Mouse (Mus musculus) brain, adult 2 months (tissue): Measurements from ENCODE around the gene Pdp2.
"Not testable (repeated sequence)": the region's sequence is repeated elsewhere in the genome, so short reads cannot be mapped to it uniquely, and the experiment has no call there.

Experiments
- DNase-seq: peaks from one replicate; pipeline ENCODE4 v3.0.0; 2011; ENCODE audit warnings: low read depth, low spot score

Pdp2 gene

GRCm38 (mm10) chr8:104591133-104591834, at the start of gene Pdp2:
Pdp2 (plus strand) TSS chr8:104591451.
- DNase-seq: peak; percentile 97

DNA sequence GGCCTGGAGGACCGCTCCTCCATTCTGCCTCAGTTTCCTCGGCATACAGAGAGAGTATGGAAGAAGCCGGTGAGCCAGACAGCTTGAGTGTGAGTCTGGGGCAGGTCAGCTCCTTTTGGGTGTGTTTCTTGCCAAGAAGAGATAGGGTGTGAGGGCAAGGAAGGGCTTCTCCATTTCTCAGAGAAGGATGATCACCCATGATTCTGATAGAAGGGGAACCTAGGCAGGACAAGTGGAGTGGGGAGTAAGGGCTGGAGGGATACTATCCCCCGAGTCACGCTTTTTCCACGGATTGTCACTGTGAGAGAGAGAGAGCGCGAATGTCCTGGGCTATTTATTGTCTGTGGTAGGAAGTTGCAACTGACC, 49.8 kb upstream of the Pdp2 start:
- no peak for DNase-seq

DNA sequence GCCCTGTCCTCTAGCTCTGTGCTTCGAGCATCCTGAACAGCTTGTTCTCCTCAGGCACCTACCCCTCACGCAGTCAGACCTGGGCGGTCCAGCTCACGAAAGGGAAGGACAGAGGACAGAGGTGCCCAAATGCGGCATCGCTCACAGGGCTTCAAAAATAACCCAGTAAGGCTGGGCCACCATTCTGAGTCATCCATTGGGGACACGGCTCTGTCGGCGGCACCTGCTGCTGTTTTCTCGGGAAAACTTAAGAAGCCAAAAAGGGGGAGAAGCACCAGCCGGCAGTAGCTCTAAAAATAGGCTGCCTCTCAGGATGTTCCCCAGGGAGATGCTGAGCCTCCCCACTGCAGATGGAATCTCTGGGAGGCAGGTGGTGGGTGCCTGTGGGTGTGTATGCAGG, 49.1 kb upstream of the Pdp2 start:
- DNase-seq: peak; percentile 94

- DNase-seq: no peak
Measured at GRCm38 (mm10) chr8:104543440-104544045, 47.7 kb upstream of the Pdp2 start.

DNA sequence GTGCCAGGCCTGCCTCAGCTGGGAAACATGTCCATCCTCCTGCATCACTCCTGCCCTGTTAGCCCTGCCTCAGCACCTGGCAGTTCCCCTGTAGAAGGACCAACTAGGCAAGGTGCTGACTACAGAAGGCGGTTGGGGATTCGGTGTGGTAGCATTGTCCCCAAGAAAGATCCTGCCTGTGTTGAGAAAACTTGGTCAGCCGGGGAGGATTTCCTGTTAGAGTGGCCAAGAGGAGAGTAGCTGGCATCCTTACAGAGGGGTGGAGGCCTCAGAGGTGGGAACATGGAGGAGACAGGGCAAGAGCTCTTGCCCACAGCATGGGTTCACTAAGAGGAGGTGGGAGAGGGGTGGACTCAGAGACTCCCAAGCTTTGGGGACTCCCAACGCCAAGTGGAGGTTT, 36.1 kb upstream of the Pdp2 start:
- no peak for DNase-seq

GRCm38 (mm10) chr8:104557226-104557625, 34.0 kb upstream of the Pdp2 start:
- no peak for DNase-seq

DNA sequence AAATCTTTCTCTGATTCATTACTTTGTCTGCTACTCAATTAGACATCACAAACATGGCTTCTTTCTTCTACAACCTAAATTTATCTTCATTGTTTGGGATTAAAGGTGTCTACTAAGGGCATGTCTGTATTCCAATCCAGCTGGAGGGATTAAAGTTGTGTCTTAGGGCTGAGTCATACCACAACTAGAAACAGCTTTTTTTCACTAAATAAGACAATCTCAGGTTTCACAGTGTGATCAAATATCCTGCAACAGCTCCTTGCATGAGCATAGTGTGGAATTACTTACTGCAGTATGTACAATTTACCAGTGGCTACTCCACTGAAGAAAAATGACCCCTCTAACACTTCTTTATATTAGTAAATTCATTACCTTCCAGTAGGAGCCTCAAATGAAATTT, 30.5 kb upstream of the Pdp2 start:
- DNase-seq: no peak

DNA sequence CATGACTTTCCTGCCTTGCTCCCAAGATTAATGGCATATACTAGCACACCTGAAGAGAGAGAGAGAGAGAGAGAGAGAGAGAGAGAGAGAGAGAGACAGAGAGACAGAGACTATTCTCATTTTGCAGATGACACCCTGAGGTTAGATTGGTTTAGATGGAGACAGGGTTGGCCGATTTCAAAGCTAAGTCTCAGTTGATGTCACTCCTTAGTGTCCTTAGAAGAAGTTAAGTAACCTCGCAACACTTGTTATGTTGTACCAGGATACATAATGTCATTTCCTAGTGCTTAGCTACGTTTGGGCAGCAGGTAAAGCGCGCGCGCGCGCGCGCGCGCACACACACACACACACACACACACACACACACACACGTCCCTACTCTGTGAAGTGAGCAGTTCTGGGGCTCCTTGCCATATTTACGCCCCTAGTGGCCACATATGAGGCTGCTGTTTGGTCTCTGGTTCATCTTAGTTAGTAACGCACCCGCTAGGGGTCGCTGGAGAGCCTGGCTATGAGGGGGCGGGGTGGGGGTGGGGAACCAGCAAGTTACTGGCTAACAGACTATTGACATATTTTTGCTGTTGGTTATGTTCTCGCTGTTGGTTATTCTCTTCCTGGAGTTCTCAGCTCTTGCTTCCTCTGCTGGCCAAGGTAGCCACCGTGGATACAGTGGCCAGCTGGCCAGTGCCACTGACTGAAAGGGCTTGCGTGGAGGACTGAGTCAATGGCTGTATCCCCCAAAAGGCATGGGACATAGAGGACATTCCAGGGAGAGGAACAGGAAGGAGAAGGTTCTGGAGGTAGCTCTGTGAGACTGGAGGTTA, 26.4 kb upstream of the Pdp2 start:
- peak; percentile 98 for DNase-seq

- DNase-seq: no peak
Measured at GRCm38 (mm10) chr8:104565457-104565798, 25.8 kb upstream of the Pdp2 start.

DNA sequence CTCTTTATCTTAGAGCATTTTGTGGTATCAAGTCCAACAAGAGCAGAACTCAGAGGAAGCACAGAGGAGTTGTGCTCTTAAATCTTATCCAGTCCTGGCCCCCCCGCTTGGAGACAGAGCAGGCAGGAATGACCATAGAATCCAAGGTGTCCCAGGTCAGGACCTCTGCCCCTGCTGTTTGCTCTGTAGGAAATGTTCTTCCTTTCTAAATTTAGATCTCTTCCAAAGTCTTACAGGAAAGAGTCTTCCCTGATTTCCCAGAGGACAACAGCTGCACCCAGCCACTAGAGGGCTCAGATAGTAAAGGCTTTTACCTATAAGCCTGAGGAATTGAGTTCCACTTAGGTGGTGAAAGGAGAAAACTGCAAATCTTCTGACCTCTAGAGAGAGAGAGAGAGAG, 21.7 kb upstream of the Pdp2 start:
- peak; percentile 59 for DNase-seq

GRCm38 (mm10) chr8:104570436-104571343, 20.6 kb upstream of the Pdp2 start:
- DNase-seq: peak; percentile 91

DNA sequence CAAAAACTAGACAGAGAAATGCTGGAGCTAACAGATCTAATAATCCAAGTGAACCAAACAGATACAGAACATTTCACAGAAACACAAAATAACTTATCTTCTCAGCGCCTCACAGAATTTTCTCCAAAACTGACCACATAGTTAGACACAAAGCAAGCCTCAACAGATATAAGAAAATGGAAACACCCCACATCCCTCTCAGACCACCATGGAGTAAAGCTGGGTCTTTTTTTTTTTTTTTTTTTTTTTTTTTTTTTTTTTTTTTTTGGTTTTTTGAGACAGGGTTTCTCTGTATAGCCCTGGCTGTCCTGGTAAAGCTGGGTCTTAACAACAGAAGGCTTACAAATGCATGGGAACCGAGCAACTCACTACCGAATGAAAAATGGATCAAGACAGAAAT, 14.4 kb upstream of the Pdp2 start:
- DNase-seq: no peak

- not testable (repeated sequence) for DNase-seq
Measured at GRCm38 (mm10) chr8:104577606-104578005, 13.6 kb upstream of the Pdp2 start.

DNA sequence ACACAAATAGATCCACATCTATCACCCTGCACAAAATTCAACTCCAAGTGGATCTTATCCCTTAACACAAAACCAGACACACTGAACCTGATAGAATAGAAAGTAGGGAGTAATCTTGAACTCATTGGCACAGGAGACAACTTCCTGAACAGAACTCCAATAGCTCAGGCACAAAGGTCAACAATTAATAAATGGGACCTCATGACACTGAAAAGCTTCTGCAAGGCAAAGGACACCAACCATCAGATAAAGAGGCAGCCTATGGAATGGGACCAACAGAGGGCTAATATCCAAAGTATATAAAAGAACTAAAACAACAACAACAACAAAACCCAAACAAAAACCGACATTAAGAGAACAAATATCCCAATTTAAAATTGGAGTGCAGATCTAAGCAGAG, 6.7 kb upstream of the Pdp2 start:
- no peak for DNase-seq

GRCm38 (mm10) chr8:104590284-104590683, 967 bp upstream of the Pdp2 start:
- DNase-seq: no peak

GRCm38 (mm10) chr8:104591856-104592255, 605 bp downstream of the Pdp2 start:
- DNase-seq: no peak

- no peak for DNase-seq
Measured at GRCm38 (mm10) chr8:104592566-104592965, 1.3 kb downstream of the Pdp2 start.

- DNase-seq: no peak
Measured at GRCm38 (mm10) chr8:104593536-104594325, 2.5 kb downstream of the Pdp2 start.

GRCm38 (mm10) chr8:104594611-104595362, 3.5 kb downstream of the Pdp2 start:
- no peak for DNase-seq
